Mouse (Mus musculus) embryonic facial prominence, embryonic 10.5 days (tissue): ENCODE data around the gene Actr3. TPM values are rescaled to one million over a fixed set of nuclear protein-coding genes. Genes with fewer than 3 reads are reported as not detected.
"Not testable (repeated sequence)": the region's sequence is repeated elsewhere in the genome, so short reads cannot be mapped to it uniquely, and the experiment has no call there.

Experiments
- DNase-seq: peaks from one replicate; pipeline ENCODE4 v3.0.0-alpha.2; 2017; ENCODE audit warnings: low spot score
- H3K27ac ChIP-seq: fragments of 300-500 bp; sonication (generic); replicated peaks from 2 replicates; pipeline ENCODE4 v1.5.1; 2016; ENCODE audit warnings: mild to moderate bottlenecking
- H3K27me3 ChIP-seq: fragments of 300-500 bp; sonication (generic); replicated peaks from 2 replicates; pipeline ENCODE4 v1.6.1; 2016; ENCODE audit warnings: low read depth, mild to moderate bottlenecking; ENCODE audit not compliant: poor library complexity, severe bottlenecking
- H3K36me3 ChIP-seq: fragments of 300-500 bp; sonication (generic); replicated peaks from 2 replicates; pipeline ENCODE4 v1.6.1; 2016; ENCODE audit warnings: mild to moderate bottlenecking, moderate library complexity
- H3K4me1 ChIP-seq: fragments of 300-500 bp; sonication (generic); 2 replicates; pipeline ENCODE4 v1.6.1; 2016
- H3K4me3 ChIP-seq: fragments of 300-500 bp; sonication (generic); 2 replicates; pipeline ENCODE4 v1.5.1; 2016; ENCODE audit warnings: mild to moderate bottlenecking, moderate library complexity
- H3K9me3 ChIP-seq: fragments of 300-500 bp; sonication (generic); 2 replicates; pipeline ENCODE4 v1.6.1; 2016; ENCODE audit warnings: mild to moderate bottlenecking
- WGBS: fragments of 180-500 bp; shearing (Covaris S2); methylation state at CpG from one replicate; pipeline ENCODE4 v1.1.7; 2016; 5-methylcytosine and 5-hydroxymethylcytosine counted together
- polyA plus RNA-seq: library from polyadenylated mRNA; unstranded; fragments of >200 nt; fragmentation: Nextera tagmentation; extraction: Ambion mirVana; gene quantifications from 2 replicates; pipeline ENCODE4 v1.2.1, GENCODE M21; 2016

The Actr3 gene
- polyA plus RNA-seq, 1 experiment from 2014 or later = 227 TPM

- under 1% methylated on average over 25 of the region's 25 CpGs for WGBS
Observed at GRCm38 (mm10) chr1:125434485-125435001, 984 bp downstream of the Actr3 start.

GRCm38 (mm10) chr1:125431286-125431685 lies 4.2 kb downstream of the Actr3 start:
- Histone ChIP-seq H3K27me3 (no peaks in the 10 kb centered on the region), H3K36me3 (no peaks in the 10 kb centered on the region), H3K4me1 (peaks cover 48% of the 10 kb centered on the region), H3K4me3 (no peak overlapping the region), H3K27ac (no peak overlapping the region), H3K9me3 (no peaks in the 10 kb centered on the region)
- WGBS = 85% methylated on average over 4 of the region's 4 CpGs
- no peak for DNase-seq

More at GRCm38 (mm10) chr1:125434485-125435001, 984 bp downstream of the Actr3 start:
- peak; percentile 64 for DNase-seq
- H3K4me3 ChIP-seq = peak overlapping the region; percentile 86
- H3K27ac ChIP-seq = peak overlapping the region; percentile 97
- peaks cover 30% of the 10 kb centered on the region for H3K4me1 ChIP-seq
- no peaks in the 10 kb centered on the region for H3K27me3 ChIP-seq
- no peaks in the 10 kb centered on the region for H3K36me3 ChIP-seq
- no peaks in the 10 kb centered on the region for H3K9me3 ChIP-seq

- Histone ChIP-seq H3K4me3 (no peak overlapping the region), H3K27me3 (no peaks in the 10 kb centered on the region), H3K9me3 (no peaks in the 10 kb centered on the region), H3K36me3 (no peaks in the 10 kb centered on the region), H3K27ac (no peak overlapping the region), H3K4me1 (peaks cover 44% of the 10 kb centered on the region)
- no peak for DNase-seq
- 78% methylated on average over 7 of the region's 7 CpGs for WGBS
Observed at GRCm38 (mm10) chr1:125430737-125431136, 4.8 kb downstream of the Actr3 start.

- no peaks in the 10 kb centered on the region for H3K36me3 ChIP-seq
- H3K27me3 ChIP-seq = no peaks in the 10 kb centered on the region
- no peak overlapping the region for H3K27ac ChIP-seq
- no peaks in the 10 kb centered on the region for H3K9me3 ChIP-seq
- H3K4me1 ChIP-seq = peaks cover 44% of the 10 kb centered on the region
- no peak for DNase-seq
- whole genome bisulfite sequencing = 89% methylated on average over 4 of the region's 4 CpGs
- no peak overlapping the region for H3K4me3 ChIP-seq
Observed at GRCm38 (mm10) chr1:125429984-125430383, 5.5 kb downstream of the Actr3 start.

- H3K27ac ChIP-seq = no peak overlapping the region
- no peaks in the 10 kb centered on the region for H3K36me3 ChIP-seq
- 64% methylated on average over 2 of the region's 2 CpGs for WGBS
- H3K4me1 ChIP-seq = peaks cover 36% of the 10 kb centered on the region
- H3K4me3 ChIP-seq = no peak overlapping the region
- H3K9me3 ChIP-seq = no peaks in the 10 kb centered on the region
- H3K27me3 ChIP-seq = no peaks in the 10 kb centered on the region
- no peak for DNase-seq
Observed at GRCm38 (mm10) chr1:125428315-125428714, 7.2 kb downstream of the Actr3 start.

GRCm38 (mm10) chr1:125426387-125427045 lies 9.0 kb downstream of the Actr3 start:
- 93% methylated on average over 2 of the region's 2 CpGs for WGBS
- no peak overlapping the region for H3K4me3 ChIP-seq
- H3K36me3 ChIP-seq = no peaks in the 10 kb centered on the region
- H3K9me3 ChIP-seq = no peaks in the 10 kb centered on the region
- peaks cover 25% of the 10 kb centered on the region for H3K4me1 ChIP-seq
- H3K27ac ChIP-seq = no peak overlapping the region
- no peak for DNase-seq
- no peaks in the 10 kb centered on the region for H3K27me3 ChIP-seq

- WGBS = 78% methylated on average over 2 of the region's 2 CpGs
- Histone ChIP-seq H3K27me3 (no peaks in the 10 kb centered on the region), H3K9me3 (no peaks in the 10 kb centered on the region), H3K36me3 (peaks cover 23% of the 10 kb centered on the region), H3K27ac (no peak overlapping the region), H3K4me1 (no peaks in the 10 kb centered on the region), H3K4me3 (no peak overlapping the region)
- DNase-seq = no peak
Observed at GRCm38 (mm10) chr1:125419906-125420305, 15.6 kb downstream of the Actr3 start.

- H3K9me3 ChIP-seq = no peaks in the 10 kb centered on the region
- peaks cover 32% of the 10 kb centered on the region for H3K36me3 ChIP-seq
- no peak overlapping the region for H3K27ac ChIP-seq
- H3K27me3 ChIP-seq = no peaks in the 10 kb centered on the region
- H3K4me1 ChIP-seq = no peaks in the 10 kb centered on the region
- no peak overlapping the region for H3K4me3 ChIP-seq
- WGBS = 95% methylated on average over 4 of the region's 4 CpGs
- no peak for DNase-seq
Observed at GRCm38 (mm10) chr1:125418732-125419131, 16.8 kb downstream of the Actr3 start.

GRCm38 (mm10) chr1:125407220-125407619 lies 28.3 kb downstream of the Actr3 start:
- Histone ChIP-seq H3K36me3 (peaks cover 62% of the 10 kb centered on the region), H3K4me3 (no peak overlapping the region), H3K27me3 (no peaks in the 10 kb centered on the region), H3K4me1 (no peaks in the 10 kb centered on the region), H3K9me3 (no peaks in the 10 kb centered on the region), H3K27ac (no peak overlapping the region)
- no peak for DNase-seq
- 95% methylated on average over 6 of the region's 6 CpGs for WGBS

- Histone ChIP-seq H3K4me3 (no peak overlapping the region), H3K27ac (no peak overlapping the region), H3K9me3 (no peaks in the 10 kb centered on the region), H3K36me3 (peaks cover 79% of the 10 kb centered on the region), H3K27me3 (no peaks in the 10 kb centered on the region), H3K4me1 (no peaks in the 10 kb centered on the region)
- DNase-seq = no peak
- WGBS = 96% methylated on average over 1 of the region's 1 CpGs
Observed at GRCm38 (mm10) chr1:125395391-125395790, 40.1 kb downstream of the Actr3 start.

GRCm38 (mm10) chr1:125393324-125393723 lies 42.2 kb downstream of the Actr3 start:
- H3K27me3 ChIP-seq, DNase-seq, H3K4me3 ChIP-seq, H3K27ac ChIP-seq, H3K4me1 ChIP-seq, H3K9me3 ChIP-seq: not testable (repeated sequence)
- WGBS = 93% methylated on average over 5 of the region's 5 CpGs
- H3K36me3 ChIP-seq = peaks cover 61% of the 10 kb centered on the region

- Histone ChIP-seq H3K36me3 (peaks cover 30% of the 10 kb centered on the region), H3K4me1 (peaks cover 14% of the 10 kb centered on the region)
- H3K4me3 ChIP-seq, DNase-seq, H3K27ac ChIP-seq, H3K9me3 ChIP-seq, H3K27me3 ChIP-seq: not testable (repeated sequence)
- 82% methylated on average over 4 of the region's 4 CpGs for WGBS
Observed at GRCm38 (mm10) chr1:125390065-125390754, 45.3 kb downstream of the Actr3 start.

- peaks cover 26% of the 10 kb centered on the region for H3K36me3 ChIP-seq
- H3K9me3 ChIP-seq, H3K27ac ChIP-seq, H3K27me3 ChIP-seq, DNase-seq, H3K4me3 ChIP-seq: not testable (repeated sequence)
- WGBS = 91% methylated on average over 1 of the region's 1 CpGs
- H3K4me1 ChIP-seq = peaks cover 14% of the 10 kb centered on the region
Observed at GRCm38 (mm10) chr1:125389634-125390033, 45.9 kb downstream of the Actr3 start.
